Mouse (Mus musculus) heart, postnatal 0 days (tissue): Measurements from ENCODE around the gene St8sia2.

Experiments used
- CTCF ChIP-seq: IDR thresholded peaks from 2 replicates; pipeline ENCODE4 v1.5.1; 2016; ENCODE audit warnings: antibody characterized with exemption, control low read depth, low read depth
- EP300 ChIP-seq: IDR thresholded peaks from 2 replicates; pipeline ENCODE4 v1.6.1; 2016; ENCODE audit warnings: antibody characterized with exemption, low read depth

DNA sequence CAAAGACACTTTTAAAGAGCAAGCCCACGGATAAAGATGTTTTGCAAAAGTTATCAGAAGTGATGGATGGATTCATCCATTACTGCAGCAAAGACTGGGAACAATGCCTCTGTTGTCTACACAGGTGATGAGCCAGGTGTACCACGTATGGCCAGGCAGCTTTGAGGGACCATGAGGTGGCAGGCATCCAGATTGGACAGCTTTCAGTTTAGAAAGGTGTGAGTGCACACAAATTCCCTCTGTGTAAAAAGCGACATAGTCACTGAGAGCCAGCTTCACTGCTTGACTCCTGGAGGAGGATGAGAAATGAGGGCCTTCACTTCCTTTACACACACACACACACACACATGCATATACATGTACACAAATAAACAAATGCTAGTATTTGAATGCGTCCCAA is 60.4 kb downstream of the St8sia2 start:
- TF ChIP-seq CTCF (no peak), EP300 (no peak)
